Mouse (Mus musculus) lung, embryonic 14.5 days (tissue): ENCODE data around the gene Nrxn3. TPM values are rescaled to one million over a fixed set of nuclear protein-coding genes. Genes with fewer than 3 reads are reported as not detected.

Experiments
- ATAC-seq: fragments of 200-750 bp; cut with Nextera tagmentation; 2 replicates; pipeline ENCODE4 v1.8.0; 2017; ENCODE audit warnings: mild to moderate bottlenecking, moderate TSS enrichment, moderate library complexity; ENCODE audit not compliant: insufficient read depth
- DNase-seq: peaks from one replicate; pipeline ENCODE4 v3.0.0-alpha.2; 2015
- H3K27ac ChIP-seq: fragments of 300-500 bp; sonication (generic); 2 replicates; pipeline ENCODE4 v1.5.1; 2014; ENCODE audit warnings: low read depth, mild to moderate bottlenecking, moderate library complexity
- H3K27me3 ChIP-seq: fragments of 300-500 bp; sonication (generic); 2 replicates; pipeline ENCODE4 v1.6.1; 2014; ENCODE audit warnings: low read length, control low read depth; ENCODE audit not compliant: insufficient read depth
- H3K36me3 ChIP-seq: fragments of 300-500 bp; sonication (generic); 2 replicates; pipeline ENCODE4 v1.6.1; 2014; ENCODE audit warnings: control low read depth; ENCODE audit not compliant: insufficient read depth
- H3K4me1 ChIP-seq: fragments of 300-500 bp; sonication (generic); 2 replicates; pipeline ENCODE4 v1.6.1; 2014; ENCODE audit warnings: antibody characterized with exemption, control low read depth; ENCODE audit not compliant: insufficient read depth
- H3K4me2 ChIP-seq: fragments of 300-500 bp; sonication (generic); 2 replicates; pipeline ENCODE4 v1.6.1; 2014; ENCODE audit warnings: mild to moderate bottlenecking
- H3K4me3 ChIP-seq: fragments of 300-500 bp; sonication (generic); 2 replicates; pipeline ENCODE4 v1.5.1; 2014; ENCODE audit warnings: low read depth, low read length
- H3K9ac ChIP-seq: fragments of 300-500 bp; sonication (generic); 2 replicates; pipeline ENCODE4 v1.6.1; 2014
- H3K9me3 ChIP-seq: fragments of 300-500 bp; sonication (generic); 2 replicates; pipeline ENCODE4 v1.6.1; 2016; ENCODE audit warnings: low read depth, low read length, control low read depth
- CTCF ChIP-seq: IDR thresholded peaks from 2 replicates; pipeline ENCODE4 v1.5.1; 2016; ENCODE audit warnings: antibody characterized with exemption, low read depth
- WGBS: fragments of 180-500 bp; shearing (Covaris S2); extraction: QIAGEN DNeasy Blood & Tissue Kit; methylation state at CpG from one replicate; pipeline ENCODE4 v1.1.7; 2014; 5-methylcytosine and 5-hydroxymethylcytosine counted together
- polyA plus RNA-seq: library from polyadenylated mRNA; unstranded; fragments of >200 nt; fragmentation: Nextera tagmentation; extraction: Ambion mirVana; gene quantifications from 2 replicates; pipeline ENCODE4 v1.2.1, GENCODE M21; 2014

The Nrxn3 gene
- polyA plus RNA-seq, 1 experiment from 2014 or later: 3.9 TPM

DNA sequence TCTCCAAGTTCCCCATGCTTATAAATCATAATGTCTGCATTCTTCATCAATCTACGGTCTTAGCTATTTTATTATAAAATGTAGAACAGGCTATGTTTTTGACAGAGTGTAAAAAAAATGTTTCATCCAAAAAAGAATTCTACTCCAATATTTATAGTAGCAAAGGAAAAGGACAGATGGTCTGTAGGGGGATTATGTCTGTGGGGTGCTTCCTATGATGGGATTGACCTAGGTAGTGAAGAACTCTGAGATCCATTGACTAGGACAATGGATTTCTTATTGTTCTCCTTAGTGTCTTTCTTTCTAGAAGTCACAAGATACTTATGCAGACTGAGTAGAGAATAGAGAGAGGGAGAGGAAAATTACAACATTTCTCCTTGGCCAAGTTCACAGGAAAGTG, 1161.9 kb downstream of the Nrxn3 start:
- Histone ChIP-seq H3K36me3 (no peaks in the 10 kb centered on the region), H3K27ac (no peak overlapping the region), H3K9ac (no peak overlapping the region), H3K4me1 (no peaks in the 10 kb centered on the region), H3K4me2 (no peak overlapping the region), H3K27me3 (no peaks in the 10 kb centered on the region), H3K9me3 (no peaks in the 10 kb centered on the region), H3K4me3 (no peak overlapping the region)
- ATAC-seq (no peak), DNase-seq (no peak)
- 98% methylated on average over 1 of the region's 1 CpGs for WGBS
- no peak for TF ChIP-seq CTCF

DNA sequence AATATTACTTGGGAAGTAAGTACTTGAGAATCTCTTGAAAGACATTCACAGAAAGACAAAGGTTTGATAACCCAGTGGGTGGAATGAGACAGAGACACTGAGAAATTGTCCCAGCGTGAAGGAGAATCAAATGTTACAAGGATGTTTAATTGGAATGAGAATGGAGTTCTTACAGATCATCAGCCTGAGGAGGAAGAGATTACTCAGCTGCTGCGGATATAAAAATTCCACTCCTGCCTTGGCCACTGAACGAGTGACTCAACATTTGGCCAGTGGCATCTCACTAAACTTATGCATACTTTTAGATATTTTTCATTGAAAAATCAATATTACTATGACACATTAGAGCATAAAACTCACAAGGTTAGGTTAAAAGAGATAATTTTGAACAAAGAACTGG, 1166.0 kb downstream of the Nrxn3 start:
- H3K4me1 ChIP-seq: no peaks in the 10 kb centered on the region
- H3K27ac ChIP-seq: no peak overlapping the region
- no peaks in the 10 kb centered on the region for H3K27me3 ChIP-seq
- ATAC-seq (no peak), DNase-seq (no peak)
- no peaks in the 10 kb centered on the region for H3K36me3 ChIP-seq
- no peak overlapping the region for H3K4me2 ChIP-seq
- H3K4me3 ChIP-seq: no peak overlapping the region
- no peak overlapping the region for H3K9ac ChIP-seq
- TF ChIP-seq CTCF: no peak
- WGBS: 76% methylated on average over 3 of the region's 3 CpGs
- no peaks in the 10 kb centered on the region for H3K9me3 ChIP-seq

- WGBS: 38% methylated on average over 2 of the region's 2 CpGs
- H3K27ac ChIP-seq: no peak overlapping the region
- H3K4me3 ChIP-seq: no peak overlapping the region
- ATAC-seq (no peak), DNase-seq (no peak)
- no peaks in the 10 kb centered on the region for H3K27me3 ChIP-seq
- no peaks in the 10 kb centered on the region for H3K4me1 ChIP-seq
- no peak overlapping the region for H3K9ac ChIP-seq
- H3K9me3 ChIP-seq: no peaks in the 10 kb centered on the region
- no peak for TF ChIP-seq CTCF
- no peak overlapping the region for H3K4me2 ChIP-seq
- H3K36me3 ChIP-seq: no peaks in the 10 kb centered on the region
Measured at GRCm38 (mm10) chr12:89896901-89897300, 1174.2 kb downstream of the Nrxn3 start.

DNA sequence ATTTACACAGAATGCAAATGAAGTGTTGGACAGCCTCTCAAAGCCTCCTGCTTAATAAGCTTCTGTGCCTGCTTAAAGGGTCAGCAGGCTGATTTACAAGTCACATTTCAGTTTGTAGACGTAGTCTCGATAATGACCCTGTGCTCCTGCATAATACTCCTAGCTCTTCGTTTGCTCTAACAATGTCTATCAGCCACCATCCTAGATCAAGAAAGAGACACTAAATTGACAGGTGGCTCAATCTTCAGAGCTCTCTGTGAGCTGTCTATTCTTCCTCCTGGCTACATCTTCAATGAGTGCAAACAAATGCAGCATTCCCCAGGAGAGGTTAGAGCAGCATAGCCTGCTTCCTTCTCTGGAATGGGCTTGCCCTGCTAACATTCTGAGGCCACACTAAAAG, 1186.9 kb downstream of the Nrxn3 start:
- no peaks in the 10 kb centered on the region for H3K27me3 ChIP-seq
- TF ChIP-seq CTCF: no peak
- no peak overlapping the region for H3K4me2 ChIP-seq
- H3K4me3 ChIP-seq: no peak overlapping the region
- H3K36me3 ChIP-seq: no peaks in the 10 kb centered on the region
- no peak for ATAC-seq
- WGBS: 73% methylated on average over 3 of the region's 3 CpGs
- no peaks in the 10 kb centered on the region for H3K4me1 ChIP-seq
- no peaks in the 10 kb centered on the region for H3K9me3 ChIP-seq
- H3K9ac ChIP-seq: no peak overlapping the region
- no peak for DNase-seq
- H3K27ac ChIP-seq: no peak overlapping the region

DNA sequence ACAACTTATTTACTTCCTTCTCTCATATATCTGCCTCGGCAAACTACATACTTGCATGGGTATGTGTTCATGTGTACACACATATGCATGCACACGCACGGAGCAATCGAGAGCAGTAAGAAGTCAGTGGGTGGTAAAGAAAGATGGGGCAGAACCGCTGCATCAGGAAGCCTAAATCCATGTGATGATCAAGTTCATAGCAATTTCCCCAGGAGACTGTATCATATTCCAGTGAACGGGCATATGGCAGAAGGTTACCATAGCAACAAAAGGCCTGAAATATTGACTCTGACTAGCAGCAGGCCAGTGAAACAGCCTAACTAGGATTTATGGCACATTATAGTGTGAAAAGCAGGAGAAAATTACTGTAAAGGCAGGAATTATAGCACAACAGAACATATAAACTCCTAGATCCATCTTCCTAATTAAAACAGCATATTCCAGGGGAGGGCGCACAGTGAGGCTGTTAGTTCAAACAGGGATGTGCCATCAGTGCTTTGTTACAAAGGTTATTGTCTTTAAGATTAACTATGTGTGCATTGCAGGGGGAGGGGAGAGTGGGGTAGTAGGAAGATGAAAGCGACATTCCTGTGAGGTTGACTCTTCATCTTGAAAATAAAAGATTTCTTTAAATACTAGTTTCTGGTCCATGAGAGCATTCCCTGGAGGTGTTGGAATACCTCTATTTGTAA, 1195.6 kb downstream of the Nrxn3 start:
- TF ChIP-seq CTCF: no peak
- Histone ChIP-seq H3K27ac (no peak overlapping the region), H3K9me3 (no peaks in the 10 kb centered on the region), H3K27me3 (no peaks in the 10 kb centered on the region), H3K9ac (no peak overlapping the region), H3K4me2 (no peak overlapping the region), H3K4me3 (no peak overlapping the region), H3K4me1 (no peaks in the 10 kb centered on the region), H3K36me3 (no peaks in the 10 kb centered on the region)
- no peak for ATAC-seq
- 74% methylated on average over 8 of the region's 8 CpGs for WGBS
- no peak for DNase-seq

DNA sequence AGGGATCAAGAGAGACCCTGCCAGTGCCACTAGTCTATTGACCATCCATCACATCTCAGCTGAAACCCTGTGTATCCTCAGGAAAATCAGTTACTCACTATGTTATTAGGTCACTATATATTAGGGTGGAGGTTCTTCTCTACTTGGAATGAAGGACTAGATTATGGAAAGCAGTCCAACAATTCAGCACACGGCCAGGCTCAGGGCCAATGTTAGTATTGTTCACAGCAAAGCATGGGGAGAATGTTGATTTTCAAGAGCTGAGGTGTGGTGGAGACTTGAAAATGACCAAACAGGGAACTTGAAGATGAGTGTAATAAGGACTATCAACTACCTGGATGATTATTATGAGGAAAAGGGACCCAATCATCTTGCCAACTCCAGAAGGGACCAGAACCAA, 1209.7 kb downstream of the Nrxn3 start:
- no peak overlapping the region for H3K4me2 ChIP-seq
- WGBS: 72% methylated on average over 1 of the region's 1 CpGs
- H3K4me3 ChIP-seq: no peak overlapping the region
- H3K9ac ChIP-seq: no peak overlapping the region
- TF ChIP-seq CTCF: no peak
- no peaks in the 10 kb centered on the region for H3K27me3 ChIP-seq
- no peaks in the 10 kb centered on the region for H3K9me3 ChIP-seq
- H3K4me1 ChIP-seq: no peaks in the 10 kb centered on the region
- DNase-seq (no peak), ATAC-seq (no peak)
- no peak overlapping the region for H3K27ac ChIP-seq
- no peaks in the 10 kb centered on the region for H3K36me3 ChIP-seq

- ATAC-seq (no peak), DNase-seq (peak; percentile 75)
- 66% methylated on average over 5 of the region's 5 CpGs for WGBS
- Histone ChIP-seq H3K4me3 (no peak overlapping the region), H3K27me3 (no peaks in the 10 kb centered on the region), H3K27ac (no peak overlapping the region), H3K9ac (no peak overlapping the region), H3K9me3 (no peaks in the 10 kb centered on the region), H3K4me1 (no peaks in the 10 kb centered on the region), H3K36me3 (no peaks in the 10 kb centered on the region), H3K4me2 (no peak overlapping the region)
- no peak for TF ChIP-seq CTCF
Measured at GRCm38 (mm10) chr12:89933630-89934029, 1211.0 kb downstream of the Nrxn3 start.

GRCm38 (mm10) chr12:89940746-89941145, 1218.1 kb downstream of the Nrxn3 start:
- Histone ChIP-seq H3K27me3 (no peaks in the 10 kb centered on the region), H3K4me1 (no peaks in the 10 kb centered on the region), H3K4me3 (no peak overlapping the region), H3K4me2 (no peak overlapping the region), H3K36me3 (no peaks in the 10 kb centered on the region), H3K9ac (no peak overlapping the region), H3K27ac (no peak overlapping the region), H3K9me3 (no peaks in the 10 kb centered on the region)
- 70% methylated on average over 2 of the region's 2 CpGs for WGBS
- no peak for ATAC-seq
- no peak for TF ChIP-seq CTCF
- DNase-seq: no peak
